Mouse (Mus musculus) megakaryocyte-erythroid progenitor cell, adult 5-6 weeks (primary cell): ENCODE data around the gene Cdc40. TPM values are rescaled to one million over a fixed set of nuclear protein-coding genes. Genes with fewer than 3 reads are reported as not detected.

Source experiments
- ATAC-seq: replicated peaks from 2 replicates; pipeline ENCODE4 v1.8.0; 2016; ENCODE audit warnings: mild to moderate bottlenecking, inconsistent platforms; ENCODE audit not compliant: severe bottlenecking, poor library complexity, low FRiP score, low TSS enrichment
- total RNA-seq, 2 experiments: library from RNA; stranded (forward) in 1 of 2; stranded (reverse) in 1 of 2; fragments of 200-1000, 215-1000 nt in 1 of 2; fragments of >200 nt in 1 of 2; fragmentation: Nextera tagmentation in 1 of 2; gene quantifications; 2 replicates each; pipeline ENCODE4 v1.2.3; 2014 to 2017

The Cdc40 gene
- total RNA-seq, 2 experiments from 2014 or later = 26.6 to 43.9 TPM

GRCm38 (mm10) chr10:40792115-40792514, 91.0 kb downstream of the Cdc40 start:
- no peak for ATAC-seq

DNA sequence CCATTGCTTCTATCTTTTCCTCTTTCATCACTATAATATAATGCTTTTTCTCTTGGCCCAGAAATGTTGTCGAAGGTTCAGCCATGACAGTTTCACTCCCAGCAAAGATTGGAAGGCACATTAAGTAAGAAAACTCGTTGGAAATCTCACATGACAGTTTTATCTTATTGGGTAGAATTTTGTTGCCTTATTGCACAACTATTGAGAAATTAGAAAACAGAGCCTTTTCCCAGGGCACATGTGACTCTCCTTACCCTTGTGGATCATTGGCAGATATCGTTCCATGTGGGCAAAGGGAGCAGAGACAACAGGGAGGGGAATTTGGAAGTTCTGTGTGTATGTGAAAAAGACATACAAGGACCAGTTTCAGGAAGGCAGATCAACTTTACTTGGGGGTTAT, 92.7 kb downstream of the Cdc40 start:
- ATAC-seq = no peak

Other genes starting within 250 kb of the Cdc40 start
- gene Mettl24, start 200.0 kb downstream of the Cdc40 start, total RNA-seq (2014; fragmentation: Nextera tagmentation) = not detected in 2 replicates
- gene Mettl24, start 200.0 kb downstream of the Cdc40 start, total RNA-seq (2017) = not detected in 2 replicates
- gene Wasf1, start 164 bp upstream of the Cdc40 start, total RNA-seq (2014; fragmentation: Nextera tagmentation) = not detected in 2 replicates
- not detected in 2 replicates for gene Wasf1, start 164 bp upstream of the Cdc40 start, total RNA-seq (2017)
- not detected in 2 replicates for gene Gpr6, start 189.0 kb upstream of the Cdc40 start, total RNA-seq (2014; fragmentation: Nextera tagmentation)
- gene Gpr6, start 189.0 kb upstream of the Cdc40 start, total RNA-seq (2017) = not detected in 2 replicates